Mouse (Mus musculus): Measurements from ENCODE around the gene Gm45808. TPM values are rescaled to one million over a fixed set of nuclear protein-coding genes. Genes with fewer than 3 reads are reported as not detected.
A peak's percentile ranks its signal among the peaks of the same experiment; 100 is the strongest.

Gene Gm45808
- polyA plus RNA-seq, 1 experiment from 2014 or later: not detected

GRCm38 (mm10) chr7:45457204-45458060, 29.2 kb downstream of the Gm45808 start:
- H3K27me3 ChIP-seq (replicated peaks): no peaks in the 10 kb centered on the region
- H3K4me2 ChIP-seq: peak overlapping the region; percentile 82
- whole genome bisulfite sequencing: 70% methylated on average over 9 of the region's 10 CpGs
- H3K36me3 ChIP-seq: peaks cover 49% of the 10 kb centered on the region
- no peak for ATAC-seq (ENCODE audit: low FRiP score)
- peaks cover 39% of the 10 kb centered on the region for H3K4me1 ChIP-seq
- H3K9me3 ChIP-seq (replicated peaks): no peaks in the 10 kb centered on the region
- H3K27ac ChIP-seq (replicated peaks): peak overlapping the region; percentile 91
- H3K4me3 ChIP-seq (replicated peaks): peak overlapping the region; percentile 57
- peak overlapping the region; percentile 67 for H3K9ac ChIP-seq (replicated peaks)

- no peaks in the 10 kb centered on the region for H3K27me3 ChIP-seq (replicated peaks)
- peaks cover 51% of the 10 kb centered on the region for H3K36me3 ChIP-seq
- peak overlapping the region; percentile 67 for H3K9ac ChIP-seq (replicated peaks)
Measured at GRCm38 (mm10) chr7:45456721-45457203, 29.8 kb downstream of the Gm45808 start.

GRCm38 (mm10) chr7:45455932-45456696, 30.5 kb downstream of the Gm45808 start:
- no peaks in the 10 kb centered on the region for H3K9me3 ChIP-seq (replicated peaks)
- H3K4me1 ChIP-seq: peaks cover 35% of the 10 kb centered on the region
- ATAC-seq (ENCODE audit: low FRiP score): no peak
- no peaks in the 10 kb centered on the region for H3K27me3 ChIP-seq (replicated peaks)
- H3K4me2 ChIP-seq: no peak overlapping the region
- H3K9ac ChIP-seq (replicated peaks): no peak overlapping the region
- H3K4me3 ChIP-seq (replicated peaks): no peak overlapping the region
- peaks cover 49% of the 10 kb centered on the region for H3K36me3 ChIP-seq
- 80% methylated on average over 13 of the region's 13 CpGs for WGBS
- no peak overlapping the region for H3K27ac ChIP-seq (replicated peaks)

More at GRCm38 (mm10) chr7:45456721-45457203, 29.8 kb downstream of the Gm45808 start:
- ATAC-seq (ENCODE audit: low FRiP score): no peak
- 53% methylated on average over 9 of the region's 9 CpGs for WGBS
- Histone ChIP-seq H3K4me3 (replicated peaks) (peak overlapping the region; percentile 57; the same call in 1 of the 2 replicates), H3K9me3 (replicated peaks) (no peaks in the 10 kb centered on the region), H3K4me1 (peaks cover 36% of the 10 kb centered on the region), H3K27ac (replicated peaks) (peak overlapping the region; percentile 91), H3K4me2 (peak overlapping the region; percentile 82)

- Histone ChIP-seq H3K27me3 (replicated peaks) (no peaks in the 10 kb centered on the region), H3K4me1 (peaks cover 24% of the 10 kb centered on the region), H3K9me3 (replicated peaks) (no peaks in the 10 kb centered on the region), H3K36me3 (peaks cover 51% of the 10 kb centered on the region), H3K27ac (replicated peaks) (no peak overlapping the region), H3K4me3 (replicated peaks) (no peak overlapping the region), H3K4me2 (no peak overlapping the region), H3K9ac (replicated peaks) (no peak overlapping the region)
- ATAC-seq (ENCODE audit: low FRiP score): no peak
- 85% methylated on average over 15 of the region's 15 CpGs for WGBS
Measured at GRCm38 (mm10) chr7:45454971-45455370, 31.6 kb downstream of the Gm45808 start.

GRCm38 (mm10) chr7:45451344-45451982, 35.1 kb downstream of the Gm45808 start:
- Histone ChIP-seq H3K4me3 (replicated peaks) (0 out of 2 replicates have a peak overlapping the region, but pooled peaks have one; percentile 1), H3K27ac (replicated peaks) (no peak overlapping the region; the same call in 1 of the 2 replicates), H3K4me1 (peaks cover 7% of the 10 kb centered on the region), H3K9ac (replicated peaks) (no peak overlapping the region), H3K9me3 (replicated peaks) (no peaks in the 10 kb centered on the region), H3K36me3 (peaks cover 50% of the 10 kb centered on the region), H3K27me3 (replicated peaks) (no peaks in the 10 kb centered on the region), H3K4me2 (peak overlapping the region; percentile 0; the same call in 1 of the 2 replicates)
- 55% methylated on average over 23 of the region's 23 CpGs for WGBS
- ATAC-seq (ENCODE audit: low FRiP score): peak; percentile 74

GRCm38 (mm10) chr7:45449974-45450373, 36.6 kb downstream of the Gm45808 start:
- Histone ChIP-seq H3K27me3 (replicated peaks) (no peaks in the 10 kb centered on the region), H3K9me3 (replicated peaks) (no peaks in the 10 kb centered on the region), H3K4me2 (no peak overlapping the region), H3K36me3 (peaks cover 43% of the 10 kb centered on the region), H3K27ac (replicated peaks) (no peak overlapping the region), H3K4me1 (peaks cover 7% of the 10 kb centered on the region), H3K4me3 (replicated peaks) (no peak overlapping the region), H3K9ac (replicated peaks) (no peak overlapping the region)
- no peak for ATAC-seq (ENCODE audit: low FRiP score)
- 95% methylated on average over 1 of the region's 1 CpGs for WGBS

GRCm38 (mm10) chr7:45447325-45447990, 39.2 kb downstream of the Gm45808 start:
- H3K27ac ChIP-seq (replicated peaks): no peak overlapping the region
- no peak overlapping the region for H3K9ac ChIP-seq (replicated peaks)
- H3K9me3 ChIP-seq (replicated peaks): no peaks in the 10 kb centered on the region
- H3K36me3 ChIP-seq: peaks cover 51% of the 10 kb centered on the region
- peaks cover 7% of the 10 kb centered on the region for H3K4me1 ChIP-seq
- no peak overlapping the region for H3K4me3 ChIP-seq (replicated peaks)
- 38% methylated on average over 11 of the region's 11 CpGs for WGBS
- no peak overlapping the region for H3K4me2 ChIP-seq
- no peaks in the 10 kb centered on the region for H3K27me3 ChIP-seq (replicated peaks)
- ATAC-seq (ENCODE audit: low FRiP score): 0 out of 2 replicates have a peak, but pooled peaks have one; percentile 29

- no peak overlapping the region for H3K27ac ChIP-seq (replicated peaks)
- H3K27me3 ChIP-seq (replicated peaks): no peaks in the 10 kb centered on the region
- ATAC-seq (ENCODE audit: low FRiP score): no peak
- H3K9me3 ChIP-seq (replicated peaks): no peaks in the 10 kb centered on the region
- peaks cover 5% of the 10 kb centered on the region for H3K4me1 ChIP-seq
- no peak overlapping the region for H3K4me3 ChIP-seq (replicated peaks)
- no peak overlapping the region for H3K9ac ChIP-seq (replicated peaks)
- H3K4me2 ChIP-seq: no peak overlapping the region
- peaks cover 47% of the 10 kb centered on the region for H3K36me3 ChIP-seq
Measured at GRCm38 (mm10) chr7:45446589-45446988, 40.0 kb downstream of the Gm45808 start.

GRCm38 (mm10) chr7:45443526-45444420, 42.8 kb downstream of the Gm45808 start:
- Histone ChIP-seq H3K4me1 (0 out of 2 replicates have a peak, but pooled peaks cover 2% of the 10 kb centered on the region), H3K9ac (replicated peaks) (no peak overlapping the region), H3K27ac (replicated peaks) (no peak overlapping the region), H3K36me3 (peaks cover 47% of the 10 kb centered on the region), H3K4me3 (replicated peaks) (no peak overlapping the region), H3K27me3 (replicated peaks) (no peaks in the 10 kb centered on the region), H3K9me3 (replicated peaks) (no peaks in the 10 kb centered on the region), H3K4me2 (no peak overlapping the region)
- ATAC-seq (ENCODE audit: low FRiP score): no peak
- WGBS: 91% methylated on average over 22 of the region's 22 CpGs

- 21% methylated on average over 19 of the region's 19 CpGs for WGBS
- peak within 1 kb of the TSS; percentile 30 for H3K4me2 ChIP-seq
- peaks cover 43% of the 10 kb centered on the region for H3K4me1 ChIP-seq
- no peak within 1 kb of the TSS for H3K4me3 ChIP-seq (replicated peaks)
- no peak for ATAC-seq (ENCODE audit: low FRiP score)
- H3K27me3 ChIP-seq (replicated peaks): no peaks in the 10 kb centered on the region
- H3K9ac ChIP-seq (replicated peaks): no peak within 1 kb of the TSS
- peaks cover 12% of the 10 kb centered on the region for H3K36me3 ChIP-seq
- no peaks in the 10 kb centered on the region for H3K9me3 ChIP-seq (replicated peaks)
- no peak within 1 kb of the TSS for H3K27ac ChIP-seq (replicated peaks)
Measured at GRCm38 (mm10) chr7:45437521-45438276, 48.9 kb downstream of the Gm45808 start, which contains the start of gene Ruvbl2. Ruvbl2 (minus strand) TSS chr7:45438096.

All from neural tube, embryonic 15.5 days (tissue).